9 mouse cellular contexts compared by ENCODE assay signal in the genomic region with DNA sequence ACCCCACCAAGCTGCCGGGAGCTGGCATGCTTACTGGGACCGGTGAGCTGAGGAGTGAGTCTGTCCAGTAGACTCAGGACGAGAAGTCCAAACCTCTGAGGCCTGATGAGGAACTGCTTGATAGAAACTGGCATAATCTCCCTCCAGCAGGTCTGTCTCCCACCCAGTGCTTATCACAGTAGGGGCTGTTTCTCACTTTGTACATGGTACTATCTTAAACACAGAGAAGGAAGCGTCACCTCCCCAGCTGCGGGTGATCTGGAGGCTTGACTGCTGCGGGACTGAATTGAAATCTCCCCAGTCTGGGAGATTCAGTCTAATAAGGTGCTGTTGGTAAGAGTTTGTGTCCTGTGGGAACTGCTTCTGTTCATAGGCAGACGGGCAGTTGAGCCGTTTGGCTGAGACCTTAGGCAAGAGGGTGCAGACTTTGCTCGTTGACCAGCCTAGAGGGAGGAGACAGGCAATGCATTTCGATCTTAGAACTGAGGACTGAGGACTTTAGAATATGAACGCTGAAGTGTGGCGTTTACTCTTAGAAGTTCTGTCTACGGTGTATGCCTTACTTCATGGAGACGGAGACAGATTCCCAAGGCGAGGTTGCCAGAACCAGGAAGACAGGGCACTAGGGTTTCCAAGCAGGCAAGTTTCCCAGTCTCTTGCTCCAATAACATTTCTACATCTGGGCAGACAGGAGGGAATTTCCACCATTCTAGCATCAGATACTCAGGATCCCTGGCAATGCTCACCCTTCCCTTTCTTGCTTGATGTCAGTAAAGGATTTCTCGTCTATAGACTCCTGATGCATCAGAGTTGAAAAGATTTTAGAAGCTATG.
DNase-seq lines count a peak whose midpoint lies in the region; ATAC-seq and TF ChIP-seq lines count a peak whose summit lies in the region.
"Had no signal": no experiment of that assay in that cellular context is flagged by ENCODE, and none has a peak within 500 bp of the region (broad histone marks: within the 10 kb centered on the region; RNA-seq: fewer than 3 reads in every experiment).

No protein-coding gene starts in this region.

- H3K4me3 ChIP-seq in heart, embryonic 10.5 days = peak overlapping the region; percentile 16; the same call in 1 of the 2 replicates
- peak overlapping the region; percentile 67 for H3K4me3 ChIP-seq in bone marrow, adult 2 months (replicated peaks; ENCODE audit: control insufficient read depth, low read depth, low read length)
- no peak overlapping the region for H3K4me3 ChIP-seq in intestine, postnatal 0 days (ENCODE audit: low read depth, low read length)
- no peak overlapping the region for H3K4me3 ChIP-seq in macrophage (ENCODE audit: inconsistent target)
- no peak overlapping the region for H3K4me3 ChIP-seq in hindbrain, embryonic 11.5 days (ENCODE audit: low read depth, low read length)

- TF ChIP-seq POLR2A in bone marrow, adult 2 months (IDR thresholded peaks at IDR 0.05; ENCODE audit: borderline replicate concordance, control insufficient read depth, low read depth, low read length) = no peak

- H3K27ac ChIP-seq in heart, embryonic 10.5 days = peak overlapping the region; percentile 81
- peak overlapping the region; percentile 93 for H3K27ac ChIP-seq in bone marrow, adult 2 months (ENCODE audit: control insufficient read depth, insufficient read depth, low read depth, low read length, poor library complexity)
- peak overlapping the region; percentile 81 for H3K27ac ChIP-seq in intestine, postnatal 0 days (ENCODE audit: low read depth, low read length)
- H3K27ac ChIP-seq in macrophage = peak overlapping the region; percentile 32
- H3K27ac ChIP-seq in hindbrain, embryonic 11.5 days (ENCODE audit: low read depth, low read length) = no peak overlapping the region

- no peak for TF ChIP-seq CTCF in bone marrow, adult 2 months (IDR thresholded peaks at IDR 0.05; ENCODE audit: control insufficient read depth, insufficient read depth, low read length)
- no peak for TF ChIP-seq CTCF in intestine, postnatal 0 days (IDR thresholded peaks at IDR 0.05; ENCODE audit: low read depth)

- no peaks in the 10 kb centered on the region for H3K36me3 ChIP-seq in heart, embryonic 10.5 days
- no peaks in the 10 kb centered on the region for H3K36me3 ChIP-seq in intestine, postnatal 0 days (ENCODE audit: control insufficient read depth, insufficient read depth)
- H3K36me3 ChIP-seq in macrophage (ENCODE audit: inconsistent target) = no peaks in the 10 kb centered on the region
- H3K36me3 ChIP-seq in hindbrain, embryonic 11.5 days (ENCODE audit: control insufficient read depth, insufficient read depth, low read length) = no peaks in the 10 kb centered on the region
- H3K36me3 ChIP-seq: G1E had no signal

- H3K4me2 ChIP-seq in intestine, postnatal 0 days (replicated peaks; ENCODE audit: low read depth) = peak overlapping the region; percentile 18; the same call in 1 of the 2 replicates
- H3K4me2 ChIP-seq in hindbrain, embryonic 11.5 days (replicated peaks; ENCODE audit: low read depth, low read length) = no peak overlapping the region

- WGBS in heart, embryonic 10.5 days = 50% methylated on average over 16 of the region's 16 CpGs
- 22% methylated on average over 16 of the region's 16 CpGs for WGBS in bone marrow, adult 2 months
- WGBS in intestine, postnatal 0 days = 47% methylated on average over 16 of the region's 16 CpGs
- 49% methylated on average over 16 of the region's 16 CpGs for WGBS in macrophage (ENCODE audit: missing documents)
- WGBS in hindbrain, embryonic 11.5 days = 80% methylated on average over 16 of the region's 16 CpGs

- peak; percentile 92 for DNase-seq in heart, embryonic 10.5 days (ENCODE audit: low spot score)
- DNase-seq in heart, postnatal 36 days = no peak
- DNase-seq in cerebellum, adult 9-10 months = no peak
- DNase-seq in gastrocnemius, adult 8-10 months (ENCODE audit: low spot score in 2 of 2) = no peak
- no peak for DNase-seq in hindbrain, embryonic 11.5 days (ENCODE audit: low spot score)

- H3K9ac ChIP-seq in intestine, postnatal 0 days (ENCODE audit: low read depth, low read length) = no peak overlapping the region
- H3K9ac ChIP-seq in hindbrain, embryonic 11.5 days (ENCODE audit: low read depth, low read length) = no peak overlapping the region

- intact Hi-C loops in heart, postnatal 36 days (cut with DNase I) = no loop called here

- ATAC-seq in intestine, postnatal 0 days = peak; percentile 84
- ATAC-seq in hindbrain, embryonic 11.5 days (ENCODE audit: low FRiP score) = no peak

- peaks cover 27% of the 10 kb centered on the region for H3K4me1 ChIP-seq in heart, embryonic 10.5 days
- peaks cover 9% of the 10 kb centered on the region for H3K4me1 ChIP-seq in bone marrow, adult 2 months (ENCODE audit: control insufficient read depth, insufficient read depth, low read length)
- peaks cover 15% of the 10 kb centered on the region; the same call in 1 of the 2 replicates for H3K4me1 ChIP-seq in intestine, postnatal 0 days (replicated peaks; ENCODE audit: control insufficient read depth, insufficient read depth, low read length)
- H3K4me1 ChIP-seq in hindbrain, embryonic 11.5 days (replicated peaks; ENCODE audit: control insufficient read depth, insufficient read depth, low read length) = no peaks in the 10 kb centered on the region

- no peaks in the 10 kb centered on the region for H3K79me2 ChIP-seq in macrophage (ENCODE audit: inconsistent target)

- H3K9me3 ChIP-seq in heart, embryonic 10.5 days = no peaks in the 10 kb centered on the region
- H3K9me3 ChIP-seq in intestine, postnatal 0 days (ENCODE audit: control insufficient read depth) = no peaks in the 10 kb centered on the region
- no peaks in the 10 kb centered on the region for H3K9me3 ChIP-seq in hindbrain, embryonic 11.5 days (ENCODE audit: control insufficient read depth, low read length)
- H3K9me3 ChIP-seq: G1E had no signal

- H3K27me3 ChIP-seq in heart, embryonic 10.5 days (ENCODE audit: insufficient read depth, poor library complexity, severe bottlenecking) = no peaks in the 10 kb centered on the region
- H3K27me3 ChIP-seq in intestine, postnatal 0 days (replicated peaks; ENCODE audit: control insufficient read depth, insufficient read depth, low read length) = no peaks in the 10 kb centered on the region
- H3K27me3 ChIP-seq in hindbrain, embryonic 11.5 days (ENCODE audit: control insufficient read depth, insufficient read depth, low read length) = no peaks in the 10 kb centered on the region

Comparison
In these comparisons a context has a peak if more than half of its experiments do, and no peak if none do; other contexts are left out.
1. H3K4me3 ChIP-seq: peak in heart, embryonic 10.5 days (single experiment) and bone marrow, adult 2 months (single experiment); none in intestine, postnatal 0 days (single experiment), macrophage (single experiment) and hindbrain, embryonic 11.5 days (single experiment).